Mouse (Mus musculus): Measurements from ENCODE around the gene Stk38l.
A peak's percentile ranks its signal among the peaks of the same experiment; 100 is the strongest.
"Not testable (repeated sequence)": the region's sequence is repeated elsewhere in the genome, so short reads cannot be mapped to it uniquely, and the experiment has no call there.

Gene Stk38l

DNA sequence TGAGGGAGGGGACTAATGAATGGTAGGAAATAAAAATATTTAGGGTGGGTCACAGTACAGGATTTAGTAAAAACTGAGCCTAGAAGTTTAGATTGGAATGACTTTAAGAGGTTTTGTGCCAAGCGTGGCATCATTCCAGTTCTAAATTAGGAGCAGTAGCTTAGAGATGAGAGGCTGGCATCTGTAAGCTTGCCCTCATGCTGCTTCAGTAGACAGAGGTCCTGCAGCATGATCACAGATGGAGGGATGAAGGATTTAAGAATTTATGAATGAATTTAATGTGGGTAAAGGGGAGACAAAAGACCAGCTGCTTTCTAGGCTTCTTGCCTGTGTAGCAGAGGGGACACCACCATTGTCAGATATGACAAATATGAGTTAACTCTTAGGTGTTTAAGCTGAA, 14.1 kb downstream of the Stk38l start:
- DNase-seq, result no peak

DNA sequence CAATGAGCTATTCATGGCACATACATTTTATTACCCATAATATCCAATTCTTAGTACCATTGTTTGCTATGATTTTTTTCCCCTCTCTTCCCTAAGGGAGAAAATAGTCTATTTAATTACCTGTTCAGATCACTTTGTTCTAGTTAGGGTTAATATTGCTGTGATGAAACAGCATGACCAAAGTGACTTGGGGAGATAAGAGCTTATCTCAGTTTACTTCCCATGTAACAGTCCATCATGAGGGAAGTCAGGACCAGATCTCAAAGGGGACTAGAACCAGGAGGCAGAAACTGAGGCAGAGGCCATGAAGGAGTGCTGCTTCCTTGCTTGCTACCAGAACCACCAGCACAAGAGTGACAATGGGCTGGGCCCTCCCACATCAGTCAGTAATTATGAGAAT, 15.9 kb downstream of the Stk38l start:
- DNase-seq, result no peak

DNA sequence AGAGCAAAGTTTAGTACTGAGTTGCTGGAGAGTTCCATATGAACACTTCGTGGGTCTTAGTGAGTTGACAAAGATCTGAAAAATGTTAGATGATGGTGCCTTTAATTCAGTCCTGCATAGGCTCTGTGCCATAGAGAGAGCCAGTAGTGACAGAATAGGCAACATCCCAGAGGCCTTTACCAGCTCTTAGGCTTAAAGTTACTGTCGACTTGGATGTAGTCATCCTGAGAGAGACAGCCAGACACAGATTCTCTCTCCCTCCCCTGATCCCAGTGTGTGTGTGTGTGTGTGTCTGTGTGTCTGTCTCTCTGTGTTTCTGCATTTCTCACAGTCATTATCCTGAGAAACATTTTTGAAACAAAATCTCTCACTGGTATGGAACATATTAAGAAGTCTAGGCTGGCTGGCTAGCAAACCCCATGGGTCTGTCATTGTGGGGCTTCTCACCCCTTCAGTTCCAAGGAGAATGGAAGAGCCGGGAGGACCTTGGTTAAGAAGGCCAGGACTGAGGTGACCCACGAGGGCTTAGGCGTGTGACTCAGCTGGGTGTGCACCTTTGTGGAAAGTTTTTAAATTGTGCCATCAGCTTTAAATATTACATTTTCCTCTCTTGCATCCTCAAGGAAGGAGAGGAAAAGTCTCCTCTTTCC, 17.3 kb downstream of the Stk38l start:
- DNase-seq, result no peak

DNA sequence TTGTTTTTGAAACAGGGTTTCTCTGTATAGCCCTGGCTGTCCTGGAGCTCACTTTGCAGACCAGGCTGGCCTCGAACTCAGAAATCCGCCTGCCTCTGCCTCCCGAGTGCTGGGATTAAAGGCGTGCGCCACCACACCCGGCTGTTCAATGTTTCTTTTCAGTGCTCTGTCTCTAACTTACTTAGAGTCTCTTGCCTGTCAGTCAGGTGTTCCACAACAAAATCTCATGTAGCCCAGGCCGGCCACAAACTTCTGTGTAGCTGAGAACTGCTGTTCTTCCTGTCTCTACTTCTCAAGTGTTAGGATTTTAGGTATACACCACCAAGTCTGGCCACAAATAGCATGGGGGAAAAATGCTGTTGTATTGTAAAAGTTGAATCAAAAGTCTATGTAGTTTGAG, 19.5 kb downstream of the Stk38l start:
- DNase-seq, result not testable (repeated sequence)

DNA sequence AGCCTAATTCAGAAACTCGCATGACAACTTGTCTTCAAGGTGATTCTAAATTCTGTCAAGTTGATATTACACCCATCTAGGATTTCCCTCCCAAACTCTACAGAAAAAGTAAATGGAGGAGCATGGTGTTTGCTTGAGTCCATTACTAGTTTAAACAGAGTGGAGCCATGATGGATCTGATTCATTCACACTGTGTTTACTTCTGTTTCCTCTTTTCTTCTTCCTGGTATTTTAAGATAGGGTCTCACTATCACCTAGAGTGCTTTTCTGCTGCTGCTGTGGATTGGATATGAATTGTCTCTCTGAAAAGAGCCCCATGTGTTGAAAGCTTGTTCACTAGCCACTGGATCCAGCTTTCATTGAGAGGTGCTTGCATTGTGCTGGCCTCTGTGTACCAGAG, 20.4 kb downstream of the Stk38l start:
- no peak for DNase-seq

DNA sequence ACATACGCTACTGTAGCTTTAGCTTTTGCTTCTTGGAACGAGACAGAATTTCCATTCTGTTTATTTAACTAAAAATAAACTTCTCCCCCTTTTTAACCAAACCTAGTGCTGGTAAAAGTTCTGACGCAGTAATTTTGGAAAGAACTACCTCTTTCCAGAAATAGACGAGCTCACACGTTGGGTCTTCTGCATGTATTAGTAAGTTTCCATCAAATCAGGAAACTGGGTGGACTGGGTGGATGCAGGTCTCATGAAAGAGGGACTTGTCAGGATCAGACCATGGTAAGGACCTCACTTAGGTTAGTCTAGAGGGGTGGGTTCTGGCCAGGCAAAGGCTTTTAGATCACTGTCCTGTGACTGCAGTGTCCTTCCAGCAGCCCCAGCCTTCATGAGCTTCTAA, 21.8 kb downstream of the Stk38l start:
- DNase-seq, result no peak

DNA sequence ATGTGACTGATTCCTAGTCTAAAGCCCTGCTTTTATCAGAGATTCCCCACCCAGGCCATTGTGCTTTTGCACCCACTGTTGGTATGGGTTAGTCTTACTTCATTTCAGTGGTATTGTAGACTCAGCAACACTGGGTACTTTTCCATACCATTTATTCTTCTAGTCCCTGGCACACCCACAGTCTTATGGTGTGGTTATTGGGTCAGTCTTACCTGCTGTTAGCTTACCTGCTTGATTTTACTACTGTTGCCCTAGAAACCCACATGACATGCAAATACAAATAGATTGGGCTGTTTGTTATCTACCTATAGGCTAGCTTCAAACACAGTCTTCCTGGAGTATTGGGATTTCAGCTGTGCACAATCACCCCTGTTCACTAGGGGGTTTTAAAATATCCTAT, 22.3 kb downstream of the Stk38l start:
- DNase-seq, result no peak

DNA sequence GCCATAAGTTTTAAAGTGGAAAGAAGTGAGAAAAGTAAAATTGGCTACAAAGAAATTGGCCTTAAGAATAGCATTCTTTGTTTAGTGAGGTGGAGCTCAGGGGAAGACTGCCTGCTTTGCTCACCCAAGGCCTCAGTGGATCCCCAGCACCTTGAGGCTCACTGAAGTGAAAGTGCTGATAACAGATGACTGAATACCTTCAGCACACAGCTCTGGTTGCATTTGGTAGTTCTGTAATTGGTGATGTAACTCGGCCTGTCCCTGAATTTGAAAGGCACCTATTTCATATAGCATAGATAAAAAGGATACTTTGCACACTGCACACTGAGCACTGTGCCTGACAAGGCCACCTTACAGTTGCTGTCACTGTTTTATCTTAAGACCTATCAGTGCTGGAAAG, 23.5 kb downstream of the Stk38l start:
- DNase-seq, result no peak

DNA sequence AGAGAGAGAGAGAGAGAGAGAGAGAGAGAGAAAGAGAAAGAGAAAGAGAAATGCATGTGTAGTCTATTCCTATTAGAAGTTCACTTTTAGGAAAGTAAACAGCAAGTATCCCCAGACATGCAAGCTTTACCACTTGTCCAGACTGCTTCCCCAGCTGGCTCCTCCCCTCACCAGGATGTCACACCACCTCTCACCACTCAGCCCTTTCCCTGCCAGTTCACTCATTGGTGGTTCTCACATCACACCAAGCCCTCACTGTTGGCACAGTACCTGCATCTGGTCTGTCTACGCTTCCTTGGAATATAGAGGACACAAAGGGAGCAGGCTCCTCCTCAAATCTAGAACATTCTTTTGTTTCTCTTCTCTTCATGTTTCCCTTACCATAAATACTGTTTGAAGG, 26.9 kb downstream of the Stk38l start:
- DNase-seq, result no peak

DNA sequence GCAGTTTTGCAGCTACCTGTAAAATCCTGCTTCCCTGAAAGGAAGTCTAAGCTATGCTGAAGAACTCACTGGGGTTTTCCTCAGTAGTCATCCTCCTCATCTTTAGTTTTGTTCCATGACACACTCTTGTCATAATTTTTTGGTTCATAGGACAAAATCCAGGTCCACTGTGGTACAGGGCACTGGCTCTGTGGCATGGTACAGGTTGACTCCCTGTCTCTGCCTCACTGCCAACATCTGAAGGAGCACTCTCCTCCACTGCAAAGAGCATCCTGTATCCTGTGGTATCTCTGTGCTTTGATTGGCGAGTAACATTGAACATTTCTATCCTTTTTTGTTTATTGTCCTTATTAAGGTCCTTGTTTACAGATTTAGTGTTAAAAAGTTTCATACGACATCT, 27.4 kb downstream of the Stk38l start:
- DNase-seq, result no peak

DNA sequence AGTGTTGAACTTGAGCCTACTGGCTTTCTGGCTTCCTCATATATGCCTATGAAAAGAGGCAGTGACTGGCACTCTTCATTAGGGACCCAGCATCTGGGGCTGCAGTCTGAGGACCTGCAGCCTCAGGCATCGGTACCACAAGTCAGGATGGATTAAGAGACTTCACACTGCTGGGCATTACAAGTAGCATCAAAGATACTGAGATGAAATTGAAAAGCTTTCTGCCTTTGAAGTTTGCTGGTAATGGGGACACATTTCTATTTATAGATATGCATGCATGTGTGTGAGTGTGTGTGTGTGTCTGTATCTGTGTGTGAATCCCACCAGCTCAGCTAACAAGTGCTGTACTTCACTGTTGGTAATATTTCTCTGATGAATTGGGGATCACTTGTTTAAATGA, 27.8 kb downstream of the Stk38l start:
- no peak for DNase-seq

DNA sequence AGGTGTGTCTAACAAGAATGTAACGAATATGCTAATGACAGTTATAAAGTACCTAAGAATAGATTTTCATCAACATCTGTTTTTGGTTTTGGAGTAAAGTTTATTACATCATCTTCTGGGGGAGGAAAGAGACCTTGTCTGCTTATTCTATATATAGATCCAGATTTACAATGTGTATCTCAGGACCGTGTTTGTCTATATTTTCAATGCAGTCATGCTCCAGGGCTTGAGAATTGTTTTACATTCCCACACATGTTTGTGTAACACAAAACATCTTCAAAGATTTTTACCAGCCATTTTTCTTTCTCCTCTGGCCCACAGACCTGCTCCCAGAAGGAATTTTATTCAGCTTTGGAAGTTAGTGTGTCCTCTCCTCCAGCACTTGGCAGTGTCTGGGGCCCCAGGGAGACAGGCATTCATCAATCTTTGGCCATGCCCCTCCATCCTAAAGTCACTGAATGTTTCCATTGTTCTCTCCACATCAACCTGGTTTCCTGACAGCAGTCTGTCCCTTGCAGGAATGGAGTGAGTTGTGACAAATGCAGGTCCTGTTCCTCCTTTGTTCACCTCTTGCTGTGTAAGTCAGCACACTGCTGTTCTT, 28.9 kb downstream of the Stk38l start:
- DNase-seq, result no peak

DNA sequence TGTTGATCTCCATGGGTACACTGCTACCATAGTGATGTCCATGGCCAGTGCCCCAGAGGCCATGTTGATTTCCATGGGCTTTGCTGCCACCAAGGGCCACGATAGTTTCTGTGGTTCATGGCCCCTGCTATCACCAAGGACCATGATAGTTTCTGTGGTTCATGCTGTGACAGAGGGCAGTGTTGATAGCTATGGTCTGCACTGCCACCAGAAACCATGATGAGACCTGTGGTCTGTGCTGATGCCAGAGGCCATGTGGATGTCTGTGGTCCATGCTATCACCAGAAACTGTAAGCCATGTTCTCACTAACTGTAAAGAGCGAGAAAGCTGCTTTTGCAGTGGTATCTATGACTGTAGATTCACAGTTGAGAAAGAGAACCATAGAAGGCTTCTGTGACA, 30.3 kb downstream of the Stk38l start:
- DNase-seq, result no peak

DNA sequence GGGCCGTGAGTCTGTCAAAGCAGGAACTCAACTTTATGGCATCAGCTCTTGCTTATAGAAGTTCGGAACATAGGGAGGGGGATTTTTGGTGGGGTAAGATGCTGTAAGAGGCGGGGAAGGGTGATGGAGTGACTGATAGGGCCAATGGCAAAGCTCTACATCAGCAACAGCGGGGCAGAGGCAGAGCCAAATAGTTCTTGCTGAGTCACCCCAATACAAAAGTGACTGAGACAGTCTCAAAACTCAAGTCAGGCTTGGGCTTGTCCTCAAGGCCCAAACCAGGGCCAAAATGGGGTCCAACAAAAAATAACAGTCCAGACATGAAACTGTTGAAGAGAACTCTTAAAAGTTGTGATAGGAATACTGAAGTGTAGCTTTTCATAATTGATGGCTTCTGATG, 30.9 kb downstream of the Stk38l start:
- no peak for DNase-seq

DNA sequence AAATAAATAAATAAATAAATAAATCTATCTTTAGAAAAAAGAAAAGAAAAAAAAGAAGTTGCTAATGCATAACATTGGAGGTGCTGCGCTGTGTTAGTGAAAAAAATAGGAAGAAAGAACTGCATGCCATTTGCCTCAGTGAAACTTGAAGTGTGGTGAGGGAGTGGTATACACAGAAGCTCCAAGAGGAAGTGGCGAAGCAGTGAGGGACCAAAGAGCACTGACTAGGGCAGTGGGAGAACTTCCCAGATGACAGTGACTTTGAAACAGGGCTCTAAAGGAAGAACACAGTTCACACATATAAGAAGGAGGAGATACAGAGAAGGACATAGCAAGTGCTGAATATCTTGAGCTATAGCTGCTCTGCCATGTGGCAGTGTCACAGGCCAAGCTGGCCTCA, 34.2 kb downstream of the Stk38l start:
- DNase-seq, result no peak

DNA sequence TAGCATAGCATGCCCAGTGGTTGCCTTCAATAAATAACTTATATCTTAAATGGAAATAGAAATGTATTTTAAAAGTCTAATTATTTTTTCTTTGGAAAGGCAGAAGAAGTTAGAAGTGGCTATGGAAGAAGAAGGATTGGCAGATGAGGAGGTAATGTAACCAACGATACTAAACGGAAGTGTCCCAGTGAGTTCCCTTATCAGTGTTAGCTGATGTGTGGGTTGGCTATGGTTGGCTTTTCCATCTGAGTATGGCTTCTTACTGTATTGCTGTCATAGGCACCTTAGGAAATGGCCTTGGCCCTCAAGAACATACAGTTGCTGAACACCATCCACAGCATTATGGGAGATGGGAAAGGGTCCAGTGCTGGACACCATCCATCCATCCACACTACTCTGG, 35.2 kb downstream of the Stk38l start:
- no peak for DNase-seq

DNA sequence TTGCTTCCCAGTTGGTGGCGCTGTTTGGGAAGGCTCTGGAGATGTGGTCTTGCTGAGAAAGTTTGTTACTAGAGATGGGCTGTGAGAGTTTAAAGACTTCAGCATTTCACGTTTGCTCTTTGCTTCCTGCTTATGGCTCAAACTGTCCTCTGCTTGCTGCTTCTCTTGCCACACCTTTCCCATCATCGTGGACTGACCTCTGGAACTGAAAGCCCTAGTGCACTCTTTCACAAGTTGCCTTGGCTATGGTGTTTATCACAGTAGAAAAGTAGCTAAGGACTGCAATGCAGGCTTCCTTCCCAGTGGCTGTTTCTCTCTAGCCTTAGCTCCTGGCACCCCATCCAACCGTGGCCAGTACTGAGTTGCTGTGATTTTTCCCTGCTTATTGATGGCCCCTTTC, 35.9 kb downstream of the Stk38l start:
- no peak for DNase-seq

DNA sequence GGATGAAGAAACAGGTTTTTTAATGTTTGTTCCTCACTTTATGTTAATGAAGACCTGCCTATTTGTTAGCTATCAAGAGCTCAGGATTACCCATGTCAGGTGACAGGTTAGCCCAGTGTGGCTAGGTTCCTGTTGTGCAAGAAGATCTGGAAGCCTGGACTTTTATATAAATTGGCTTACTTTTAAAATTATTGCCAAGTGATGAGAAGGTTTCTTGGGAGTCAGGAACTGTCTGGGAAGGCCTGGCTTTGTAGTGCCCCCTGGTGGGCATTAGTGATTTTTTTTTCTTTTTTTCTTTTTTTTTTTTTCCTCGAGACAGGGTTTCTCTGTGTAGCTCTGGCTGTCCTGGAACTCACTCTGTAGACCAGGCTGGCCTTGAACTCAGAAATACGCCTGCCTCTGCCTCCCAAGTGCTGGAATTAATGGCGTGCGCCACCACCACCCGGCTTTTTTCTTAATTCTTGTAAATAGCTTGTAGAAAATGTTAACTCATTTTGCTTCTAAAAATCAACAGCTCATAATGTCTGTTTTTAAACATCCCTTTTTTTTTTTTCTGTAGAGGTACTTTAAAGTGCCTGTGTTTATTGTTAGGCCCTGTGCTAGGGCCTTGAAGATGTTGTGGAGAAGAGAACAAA, 37.6 kb downstream of the Stk38l start:
- peak; percentile 16 for DNase-seq

DNA sequence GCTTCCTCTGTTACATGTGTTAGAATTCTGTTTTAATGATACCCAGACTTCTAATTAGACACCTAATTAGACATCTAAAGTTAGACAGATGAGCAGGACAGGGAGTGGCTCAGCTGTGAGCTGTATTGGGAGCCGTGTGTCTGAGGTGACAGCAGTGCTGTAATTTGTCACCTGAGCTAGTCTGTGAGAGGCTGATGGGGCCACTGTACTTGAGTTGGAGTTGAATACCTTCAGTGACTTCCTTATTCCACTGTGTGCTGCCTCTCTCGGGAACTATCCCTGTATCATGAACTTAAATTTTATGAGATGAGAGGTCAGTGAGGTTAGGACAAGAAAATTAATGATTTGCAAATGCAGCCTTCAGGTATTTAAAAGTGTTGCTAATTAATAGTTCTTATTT, 39.8 kb downstream of the Stk38l start:
- DNase-seq, result no peak

DNA sequence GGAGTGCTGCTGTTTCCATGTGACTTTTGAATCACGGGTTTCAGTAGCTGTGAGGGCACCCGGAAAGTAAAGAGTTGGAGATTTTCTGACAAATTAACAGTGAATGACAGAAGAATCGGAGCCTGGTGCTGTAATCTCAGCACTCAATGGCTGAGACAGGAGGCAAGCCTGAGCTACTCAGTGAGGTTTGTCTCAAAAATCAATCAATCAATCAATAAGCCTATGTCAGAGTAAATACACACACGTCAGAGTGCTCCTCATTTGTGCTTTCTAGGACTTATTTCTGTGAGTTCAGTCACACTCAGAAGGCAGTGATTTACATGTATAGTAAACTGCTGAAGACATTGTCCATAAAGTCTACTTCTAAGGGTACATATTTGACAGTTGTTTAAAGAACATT, 40.5 kb downstream of the Stk38l start:
- no peak for DNase-seq

DNA sequence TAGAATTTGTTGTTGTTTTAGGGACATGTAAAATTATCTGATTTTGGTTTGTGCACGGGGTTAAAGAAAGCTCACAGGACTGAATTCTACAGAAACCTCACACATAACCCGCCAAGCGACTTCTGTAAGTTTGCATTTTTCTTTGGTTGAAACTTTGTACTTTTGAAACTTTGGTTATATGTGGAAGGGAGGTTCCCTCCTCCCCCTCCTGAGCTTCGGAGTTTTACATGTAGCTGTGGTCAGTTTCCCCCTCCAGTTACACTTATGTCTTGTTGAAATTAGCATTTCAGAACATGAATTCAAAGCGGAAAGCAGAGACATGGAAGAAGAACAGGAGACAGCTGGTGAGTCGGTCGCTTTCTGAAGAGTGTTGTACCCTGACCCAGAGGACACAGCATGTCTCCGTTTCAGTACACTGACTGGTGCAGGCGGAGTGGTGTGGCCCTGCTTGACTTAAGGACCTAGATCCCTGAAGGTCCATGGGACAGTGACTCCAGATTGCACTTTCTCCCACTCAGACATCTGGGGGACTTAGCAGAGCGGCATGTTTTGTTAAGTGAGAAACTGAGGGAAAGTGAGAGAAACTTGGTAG, 44.1 kb downstream of the Stk38l start:
- peak; percentile 35 for DNase-seq

DNA sequence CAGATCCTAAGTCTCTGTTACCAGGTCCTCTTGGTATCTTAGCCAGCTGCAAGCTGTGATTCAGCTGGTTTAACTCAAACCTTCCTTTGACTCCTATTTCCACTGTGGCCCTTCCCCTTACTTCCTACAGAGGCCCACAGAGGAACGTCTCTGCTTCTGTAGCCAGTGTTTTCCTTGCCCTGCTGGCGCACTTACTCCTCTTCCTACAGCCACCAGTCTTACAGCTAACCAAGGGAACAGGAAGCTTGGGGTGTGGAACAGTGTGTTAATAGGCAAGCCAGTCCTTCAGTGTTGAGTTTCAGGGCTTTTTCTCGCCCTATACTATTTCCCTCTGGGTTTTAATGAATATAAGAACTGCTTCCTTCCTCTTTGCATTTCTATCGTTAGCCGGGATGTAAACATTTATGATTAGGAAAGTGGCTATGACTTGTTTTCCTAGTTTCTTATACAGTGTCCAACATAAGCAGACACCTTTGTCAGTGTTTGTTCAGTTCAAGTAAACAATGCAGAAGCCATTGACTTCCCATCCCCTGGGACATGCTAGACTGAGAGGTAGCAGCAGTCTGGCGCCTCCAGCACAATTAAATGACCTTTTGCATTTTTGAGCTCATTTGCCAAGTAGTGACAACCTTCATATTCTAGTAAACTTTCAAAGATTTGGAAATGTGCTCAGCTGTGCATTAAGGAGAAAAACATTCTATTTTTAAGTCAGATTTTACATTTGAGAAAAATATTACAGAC, 45.4 kb downstream of the Stk38l start:
- DNase-seq, result peak; percentile 10

DNA sequence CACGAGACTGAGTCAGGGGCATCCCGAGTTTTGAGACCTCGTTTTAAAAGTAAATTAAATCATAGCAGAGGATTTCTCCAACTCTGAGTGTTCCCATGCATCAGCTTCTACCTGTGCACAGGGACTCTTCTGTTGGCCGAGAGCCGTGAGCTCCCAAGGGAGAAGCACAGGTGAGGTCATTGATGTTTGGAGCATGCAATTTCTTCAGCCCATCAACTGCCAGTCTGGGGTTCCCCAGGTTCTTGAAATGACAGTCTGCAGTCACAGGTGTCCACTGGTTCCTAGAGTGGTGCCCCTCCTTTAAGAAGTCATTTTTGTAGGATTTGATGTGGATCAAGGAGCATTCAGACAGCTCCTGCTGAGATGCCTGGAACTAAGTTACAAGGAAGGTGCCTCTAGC, 46.0 kb downstream of the Stk38l start:
- DNase-seq, result no peak

DNA sequence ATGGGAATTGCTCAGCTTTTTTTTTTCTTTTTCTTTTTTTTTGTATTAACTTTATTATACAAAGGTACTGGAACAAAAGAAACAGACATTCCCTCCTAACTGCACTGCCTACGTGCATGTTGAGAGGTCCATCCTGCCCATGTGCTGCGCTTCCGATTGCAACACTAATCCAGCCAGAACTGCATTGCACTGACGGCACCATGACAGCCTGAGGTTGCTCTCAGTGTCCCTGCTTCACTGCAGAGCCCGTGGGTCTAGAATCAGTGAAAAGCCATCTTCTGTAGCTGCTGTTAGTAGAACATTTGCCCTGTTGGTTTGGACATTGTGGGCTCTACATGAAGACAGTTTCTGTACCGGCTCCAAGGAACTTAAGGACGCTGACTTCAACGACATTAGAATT, 51.1 kb downstream of the Stk38l start:
- not testable (repeated sequence) for DNase-seq

Data from kidney, adult 18-20 months (tissue).